Mouse (Mus musculus): ENCODE measurements around the gene Zfp42. TPM values are rescaled to one million over a fixed set of nuclear protein-coding genes. Genes with fewer than 3 reads are reported as not detected.
"Not testable (repeated sequence)": the region's sequence is repeated elsewhere in the genome, so short reads cannot be mapped to it uniquely, and the experiment has no call there.

Zfp42 gene
- not detected for total RNA-seq (2021)
- long read RNA-seq, experiment 1: 0 reads
- long read RNA-seq, experiment 2: 0 reads

- DNase-seq: no peak
Measured at GRCm38 (mm10) chr8:43306896-43307295, at the start of gene Zfp42. Gene Zfp42, minus strand, starts transcription at chr8:43306980.

GRCm38 (mm10) chr8:43356069-43356770 lies 49.4 kb upstream of the Zfp42 start:
- no peak for DNase-seq

- DNase-seq: not testable (repeated sequence)
Measured at GRCm38 (mm10) chr8:43352241-43352640, 45.5 kb upstream of the Zfp42 start.

GRCm38 (mm10) chr8:43338555-43338954 lies 31.8 kb upstream of the Zfp42 start:
- no peak for DNase-seq

GRCm38 (mm10) chr8:43333465-43333864 lies 26.7 kb upstream of the Zfp42 start:
- peak in 1 of 2 experiments; percentile 1 for DNase-seq

GRCm38 (mm10) chr8:43331657-43332056 lies 24.9 kb upstream of the Zfp42 start:
- no peak for DNase-seq

DNA sequence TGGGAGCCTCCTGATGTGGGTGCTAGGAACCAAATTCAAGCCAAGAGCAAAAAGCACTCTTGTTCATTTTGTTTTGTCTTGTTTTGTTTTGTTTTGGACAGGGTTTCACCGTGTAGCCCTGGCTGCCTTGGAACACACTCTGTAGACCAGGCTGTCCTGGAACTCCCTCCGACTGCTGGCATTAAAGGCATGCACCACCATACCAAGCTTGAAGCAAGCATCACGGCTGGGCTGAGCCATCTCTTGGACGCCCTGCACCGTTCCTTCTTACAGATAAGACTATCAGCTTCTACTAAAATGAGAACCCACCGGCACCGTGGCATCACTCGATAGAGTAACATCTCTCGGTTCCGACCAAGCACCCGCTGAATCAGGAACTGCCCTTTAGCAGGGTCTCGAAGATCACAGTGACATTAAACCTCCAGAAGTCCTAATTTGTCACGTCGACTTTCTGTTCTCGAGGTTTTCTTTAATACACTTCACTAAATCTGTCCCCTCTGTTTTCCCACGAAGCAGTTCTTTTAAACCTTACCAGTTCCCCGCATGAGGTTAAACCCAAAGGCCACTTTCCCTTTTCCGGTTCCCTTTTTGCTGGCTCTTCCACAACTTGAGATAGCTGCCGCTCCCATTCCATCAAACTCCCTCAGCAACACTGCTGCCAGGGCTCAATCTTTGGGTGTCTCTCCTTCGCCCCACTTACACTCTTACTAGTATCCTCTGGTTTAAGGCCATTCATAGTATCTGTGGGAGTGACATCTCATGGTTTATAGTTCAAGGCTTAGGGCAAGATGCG lies 23.3 kb upstream of the Zfp42 start:
- DNase-seq: no peak

DNA sequence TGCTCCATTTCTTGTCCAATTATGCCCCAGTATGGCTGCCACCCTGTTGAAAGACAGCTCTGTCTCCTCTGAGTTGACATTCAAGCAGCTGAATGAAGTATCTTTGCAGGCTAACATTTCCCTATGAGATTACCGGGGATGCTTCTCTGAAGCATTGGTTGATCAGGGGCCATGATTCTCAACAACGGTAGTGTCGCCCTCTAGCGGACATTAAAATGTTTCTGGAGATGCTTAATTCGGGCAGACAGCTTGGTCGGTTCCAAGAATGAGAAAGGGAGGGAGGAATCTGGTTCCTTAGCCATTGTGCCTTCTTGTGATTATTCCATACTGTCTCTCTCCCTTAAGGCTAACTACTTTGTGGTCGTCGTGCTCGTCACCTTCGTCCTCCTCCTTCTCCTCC lies 21.9 kb upstream of the Zfp42 start:
- DNase-seq: no peak

DNA sequence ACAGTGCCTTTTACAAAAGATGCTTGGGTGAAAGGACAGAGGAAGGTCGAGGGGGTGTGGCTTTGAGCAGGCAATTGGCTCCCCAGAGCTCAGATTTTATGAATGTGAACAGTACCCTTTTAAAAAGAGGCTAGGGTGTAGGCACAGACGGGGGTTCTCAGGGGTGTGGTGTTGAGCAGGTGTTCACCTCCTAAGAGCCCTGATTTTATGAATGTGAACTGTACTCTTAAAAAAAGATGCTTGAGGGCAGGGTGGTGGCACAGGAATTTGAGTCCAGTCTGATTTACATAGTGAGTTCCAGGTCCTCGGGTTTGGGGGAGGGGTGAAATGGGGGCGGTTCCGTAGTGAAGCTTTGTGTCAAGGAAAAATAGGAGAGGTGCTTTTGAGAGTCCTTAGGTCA lies 14.0 kb upstream of the Zfp42 start:
- no peak for DNase-seq

GRCm38 (mm10) chr8:43308213-43308612 lies 1.4 kb upstream of the Zfp42 start:
- DNase-seq: no peak

- no peak for DNase-seq
Measured at GRCm38 (mm10) chr8:43305676-43306075, 1.1 kb downstream of the Zfp42 start.

- DNase-seq: no peak
Measured at GRCm38 (mm10) chr8:43299796-43300195, 7.0 kb downstream of the Zfp42 start.

DNA sequence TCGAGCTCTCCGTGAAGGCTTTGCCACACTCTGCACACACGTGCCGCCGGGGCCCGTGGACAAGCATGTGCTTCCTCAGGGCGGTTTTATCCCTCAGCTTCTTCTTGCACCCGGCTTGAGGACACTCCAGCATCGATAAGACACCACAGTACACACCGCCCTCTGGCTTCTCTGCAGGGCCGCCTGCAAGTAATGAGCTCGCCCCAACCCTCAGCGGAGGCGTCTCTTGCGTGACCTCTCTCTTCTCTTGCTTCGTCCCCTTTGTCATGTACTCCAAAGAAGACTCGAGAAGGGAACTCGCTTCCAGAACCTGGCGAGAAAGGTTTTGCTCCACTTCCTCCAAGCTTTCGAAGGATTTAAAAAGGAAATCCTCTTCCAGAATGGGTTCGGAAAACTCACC lies 11.0 kb downstream of the Zfp42 start:
- DNase-seq: no peak

GRCm38 (mm10) chr8:43294191-43294590 lies 12.6 kb downstream of the Zfp42 start:
- DNase-seq: no peak

DNA sequence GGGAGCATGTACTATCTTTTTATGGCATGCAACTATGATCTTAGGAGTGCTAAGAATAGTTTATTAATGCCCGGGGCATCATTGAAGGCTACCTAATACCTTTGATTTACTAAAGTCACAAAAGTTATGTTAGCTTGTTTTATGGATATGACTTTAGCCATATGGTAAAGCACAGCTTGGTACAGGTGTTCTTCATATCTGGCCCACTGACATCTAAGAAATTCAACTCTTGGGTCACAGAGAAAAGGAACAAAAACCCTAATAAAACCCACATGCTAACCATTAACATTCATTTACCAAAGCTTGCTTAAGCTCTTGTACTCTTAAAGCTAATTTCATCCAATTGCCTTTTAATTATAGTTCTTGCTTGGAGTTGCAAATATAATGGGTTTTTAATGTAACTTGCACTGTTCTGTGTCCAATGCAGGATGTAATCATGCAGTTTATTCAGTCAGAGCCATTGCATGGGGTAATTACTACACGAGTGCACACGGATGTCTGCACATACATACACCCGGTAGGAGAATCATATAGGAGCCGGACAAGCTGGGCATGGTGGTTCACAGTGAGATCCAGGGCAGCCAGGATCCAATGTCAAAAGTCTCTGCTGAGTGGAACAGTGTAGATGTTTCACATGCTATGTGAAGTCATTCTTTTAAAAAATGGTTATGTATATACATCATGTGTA lies 16.2 kb downstream of the Zfp42 start:
- DNase-seq: no peak

DNA sequence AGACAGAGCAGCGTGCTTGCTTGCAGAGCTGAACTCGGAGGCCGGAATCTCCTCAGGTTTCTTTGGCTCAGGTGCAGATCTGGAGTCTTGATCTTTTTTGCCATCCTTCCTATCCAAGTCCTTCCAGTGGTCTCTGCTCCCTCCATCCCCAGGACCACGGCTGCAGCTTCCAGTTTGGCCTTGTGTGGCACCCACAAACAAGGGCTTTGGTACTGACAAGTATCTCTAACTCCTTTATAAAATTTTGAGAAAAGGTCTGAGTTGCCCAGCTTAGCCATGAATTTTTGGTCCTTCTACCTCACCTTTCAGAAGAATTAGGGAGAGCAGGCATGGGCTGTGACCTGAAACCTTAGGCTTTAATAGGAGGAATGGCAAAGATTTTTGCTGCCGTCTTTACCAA lies 17.0 kb downstream of the Zfp42 start:
- no peak for DNase-seq

GRCm38 (mm10) chr8:43288840-43289239 lies 17.9 kb downstream of the Zfp42 start:
- DNase-seq: no peak

DNA sequence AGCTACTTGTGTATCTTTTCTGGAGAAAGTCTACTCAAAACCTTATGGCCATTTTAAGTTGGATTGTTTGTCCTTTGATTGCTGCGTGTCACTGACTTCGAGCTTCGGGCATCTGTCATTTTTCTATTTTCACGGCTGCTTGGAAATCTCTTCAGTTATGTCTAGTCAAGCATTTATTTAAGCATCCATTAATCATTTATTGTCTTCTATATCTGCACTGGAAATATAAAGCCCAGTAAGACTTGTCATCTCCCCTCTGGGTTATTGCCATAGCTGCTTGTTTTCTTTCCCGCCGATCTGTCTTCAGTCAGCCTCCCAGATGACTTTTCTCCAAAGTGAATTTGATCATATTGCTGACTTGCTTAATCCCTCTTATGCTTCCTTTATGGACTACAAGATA lies 19.3 kb downstream of the Zfp42 start:
- DNase-seq: no peak

DNA sequence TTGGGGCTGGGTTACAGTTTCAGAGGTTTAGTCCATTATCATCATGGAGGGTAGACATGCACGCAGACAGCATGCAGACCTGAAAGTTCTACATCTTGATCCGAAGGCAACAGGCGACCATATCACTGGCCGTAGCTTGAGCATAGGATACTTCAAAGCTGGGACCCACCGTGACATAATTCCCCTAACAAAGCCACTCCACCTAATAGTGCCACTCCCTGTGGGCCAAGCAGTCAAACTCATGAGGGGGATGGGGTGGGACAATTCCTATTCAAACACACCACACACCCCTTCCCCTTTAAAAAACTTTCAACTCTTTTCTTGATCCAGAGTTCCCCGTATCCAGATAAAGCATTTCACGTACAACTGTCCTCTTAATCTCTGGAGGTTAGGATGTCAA lies 23.5 kb downstream of the Zfp42 start:
- DNase-seq: no peak

DNA sequence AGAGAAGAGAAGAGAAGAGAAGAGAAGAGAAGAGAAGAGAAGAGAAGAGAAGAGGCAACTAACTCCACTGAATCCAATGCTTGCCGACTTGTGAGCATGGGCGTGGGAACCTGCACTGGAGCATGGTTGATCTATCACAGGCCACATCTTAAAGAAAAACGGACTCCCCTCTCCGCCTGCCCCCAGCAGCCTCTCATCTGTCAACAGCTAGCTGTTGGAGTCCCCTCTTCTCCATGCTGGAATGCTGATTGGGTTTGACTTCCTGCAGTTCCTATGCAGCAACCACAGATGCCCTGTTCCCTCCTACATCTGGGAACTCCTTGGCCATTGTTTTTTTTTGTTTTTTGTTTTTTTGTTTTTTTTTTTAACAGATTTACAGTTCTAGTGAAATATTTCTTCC lies 28.4 kb downstream of the Zfp42 start:
- no peak for DNase-seq

- DNase-seq: no peak
Measured at GRCm38 (mm10) chr8:43260961-43261360, 45.8 kb downstream of the Zfp42 start.

DNA sequence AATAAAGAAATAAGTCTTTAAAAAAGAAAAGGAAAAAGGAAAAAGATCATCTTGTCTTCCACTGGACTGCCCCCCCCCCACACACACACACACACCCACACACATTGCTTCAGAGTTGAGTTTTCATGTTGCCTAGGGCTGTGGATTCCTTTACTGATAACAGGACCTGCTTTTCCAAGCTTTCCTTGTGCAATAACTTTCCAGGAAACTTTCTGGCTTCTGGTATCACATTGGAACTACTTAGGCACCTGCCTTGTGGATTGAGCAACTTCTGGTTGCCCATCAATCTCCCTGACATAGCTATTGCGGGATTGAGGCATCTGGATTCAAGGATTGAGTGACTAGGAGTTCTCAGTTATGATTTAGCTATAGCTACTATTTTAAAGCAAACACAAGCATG lies 48.9 kb downstream of the Zfp42 start:
- no peak for DNase-seq

GRCm38 (mm10) chr8:43255695-43256094 lies 51.1 kb downstream of the Zfp42 start:
- DNase-seq: no peak
